Mouse (Mus musculus) layer of hippocampus, postnatal 14 days (tissue): ENCODE measurements around the gene Gar1. TPM values are rescaled to one million over a fixed set of nuclear protein-coding genes. Genes with fewer than 3 reads are reported as not detected.

ENCODE experiments used
- DNase-seq, 2 experiments: peaks; one replicate each; pipeline ENCODE4 v3.0.0; 2021 to 2022; ENCODE audit warnings: low spot score in 2 of 2, mixed read lengths in 1 of 2
- total RNA-seq, 2 experiments: library from RNA; stranded (reverse); gene quantifications; 2 replicates each; pipeline ENCODE4 v1.2.3; 2021

Gene Gar1
- total RNA-seq, 2 experiments from 2014 or later: 45.3 to 50.9 TPM

- DNase-seq: no peak
Measured at GRCm38 (mm10) chr3:129820847-129821246, 10.3 kb downstream of the Gar1 start.

GRCm38 (mm10) chr3:129803765-129804164 lies 27.4 kb downstream of the Gar1 start, which contains the start of gene Lrit3:
Lrit3 (minus strand) TSS chr3:129804030.
- DNase-seq: no peak

- no peak for DNase-seq
Measured at GRCm38 (mm10) chr3:129799011-129799410, 32.2 kb downstream of the Gar1 start.

GRCm38 (mm10) chr3:129798551-129798950 lies 32.6 kb downstream of the Gar1 start:
- DNase-seq: no peak

- DNase-seq: no peak
Measured at GRCm38 (mm10) chr3:129797341-129797740, 33.9 kb downstream of the Gar1 start.

GRCm38 (mm10) chr3:129793801-129794200 lies 37.4 kb downstream of the Gar1 start:
- no peak for DNase-seq

- no peak for DNase-seq
Measured at GRCm38 (mm10) chr3:129782746-129783145, 48.5 kb downstream of the Gar1 start.

GRCm38 (mm10) chr3:129781435-129781834 lies 49.8 kb downstream of the Gar1 start:
- no peak for DNase-seq

Other genes starting within 250 kb of the Gar1 start
- 1 to 10 TPM; 1.5 to 2.4 TPM for gene Egf, start 76.1 kb downstream of the Gar1 start, total RNA-seq
- not detected for gene Lrit3, start 27.4 kb downstream of the Gar1 start, total RNA-seq
- under 1 TPM; 0.62 to 0.93 TPM for gene Rrh, start 8.8 kb downstream of the Gar1 start, total RNA-seq
- not detected for gene Cfi, start 4.5 kb upstream of the Gar1 start, total RNA-seq
- gene Pla2g12a, start 47.2 kb upstream of the Gar1 start, total RNA-seq: 10 to 100 TPM; 21.4 to 23.6 TPM
- 1 to 10 TPM; 7.5 to 7.6 TPM for gene Casp6, start 70.0 kb upstream of the Gar1 start, total RNA-seq
- 1 to 10 TPM; 4.7 to 5.9 TPM for gene Mcub, start 138.8 kb upstream of the Gar1 start, total RNA-seq
- 10 to 100 TPM; 59.4 to 60.7 TPM for gene Sec24b, start 230.2 kb upstream of the Gar1 start, total RNA-seq